26 mouse cellular contexts compared by ENCODE assay signal in the genomic region with DNA sequence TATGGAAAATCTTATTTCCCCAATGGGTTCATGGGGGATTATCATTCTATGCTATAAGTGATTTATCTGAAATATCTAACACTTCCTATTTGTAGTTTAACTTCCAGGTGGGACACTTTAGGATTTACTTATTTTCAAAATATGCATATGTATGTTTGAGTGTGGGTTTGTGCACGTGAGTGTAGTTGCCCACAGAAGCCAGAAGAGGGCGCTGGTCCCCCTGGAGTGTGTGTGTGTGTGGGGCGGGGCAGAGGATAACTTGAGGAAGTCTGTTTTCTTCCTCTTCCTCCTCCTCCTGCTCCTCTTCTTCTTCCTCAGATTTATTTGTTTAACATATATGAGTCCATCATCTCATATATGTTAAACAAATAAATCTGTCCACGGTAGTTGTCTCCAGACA. TPM values are rescaled to one million over a fixed set of nuclear protein-coding genes. Genes with fewer than 3 reads are reported as not detected.
DNase-seq lines count a peak whose midpoint lies in the region; ATAC-seq and TF ChIP-seq lines count a peak whose summit lies in the region.
"Had no signal": no experiment of that assay in that cellular context is flagged by ENCODE, and none has a peak within 500 bp of the region (broad histone marks: within the 10 kb centered on the region; RNA-seq: fewer than 3 reads in every experiment).

No protein-coding gene starts in this region.

- H3K36me3 ChIP-seq in kidney, postnatal 0 days (ENCODE audit: insufficient read depth, low read length) = no peaks in the 10 kb centered on the region
- H3K36me3 ChIP-seq in kidney, embryonic 15.5 days = no peaks in the 10 kb centered on the region
- H3K36me3 ChIP-seq in CH12.LX (replicated peaks in 1 of 2; ENCODE audit: control insufficient read depth in 1 of 2, insufficient read depth in 1 of 2, low read length in 1 of 2) = no peaks in the 10 kb centered on the region
- H3K36me3 ChIP-seq: hindbrain, embryonic 13.5 days; limb, embryonic 10.5 days; neural tube, embryonic 12.5 days; stomach, embryonic 15.5 days had no signal

- ATAC-seq in CD4-positive, CD25-positive, alpha-beta regulatory T cell, adult 4 months = no peak
- no peak for ATAC-seq in kidney, postnatal 0 days (replicated peaks; ENCODE audit: low FRiP score, low read depth)
- ATAC-seq in kidney, embryonic 15.5 days (replicated peaks; ENCODE audit: low FRiP score) = no peak
- ATAC-seq: forebrain, postnatal 0 days had no signal

- peak; percentile 25; the same call in 1 of the 2 replicates for TF ChIP-seq CTCF in kidney, postnatal 0 days (IDR thresholded peaks at IDR 0.05; ENCODE audit: low read depth)
- peak; percentile 21 to 42; a peak in 2 of 4 replicates for TF ChIP-seq CTCF in CH12.LX (conservative IDR thresholded peaks at IDR 0.05 in 1 of 2, IDR thresholded peaks at IDR 0.05 in 1 of 2; ENCODE audit: low read depth in 2 of 2, low read length in 2 of 2)
- peak; percentile 27; the same call in 1 of the 2 replicates for TF ChIP-seq CTCF in bone marrow, adult 2 months (IDR thresholded peaks at IDR 0.05; ENCODE audit: control insufficient read depth, insufficient read depth, low read length)

- H3K4me1 ChIP-seq in kidney, postnatal 0 days (replicated peaks; ENCODE audit: insufficient read depth, low read length) = no peaks in the 10 kb centered on the region
- no peaks in the 10 kb centered on the region for H3K4me1 ChIP-seq in kidney, embryonic 15.5 days
- peaks cover 9 to 27% of the 10 kb centered on the region in 2 experiments for H3K4me1 ChIP-seq in CH12.LX (ENCODE audit: control insufficient read depth in 1 of 2, insufficient read depth in 2 of 2)
- H3K4me1 ChIP-seq in bone marrow, adult 2 months (ENCODE audit: control insufficient read depth, insufficient read depth, low read length) = peaks cover 2% of the 10 kb centered on the region
- H3K4me1 ChIP-seq: limb, embryonic 10.5 days; neural tube, embryonic 12.5 days; stomach, embryonic 15.5 days had no signal

- H3K27me3 ChIP-seq in kidney, postnatal 0 days (ENCODE audit: insufficient read depth, low read length) = no peaks in the 10 kb centered on the region
- H3K27me3 ChIP-seq in kidney, embryonic 15.5 days = no peaks in the 10 kb centered on the region
- peaks cover 5% of the 10 kb centered on the region for H3K27me3 ChIP-seq in CH12.LX (replicated peaks)
- H3K27me3 ChIP-seq: hindbrain, embryonic 13.5 days; neural tube, embryonic 12.5 days; stomach, embryonic 15.5 days had no signal

- TF ChIP-seq EP300 in CH12.LX (IDR thresholded peaks at IDR 0.05; ENCODE audit: low read length) = no peak

- H3K4me3 ChIP-seq in kidney, postnatal 0 days (replicated peaks; ENCODE audit: low read depth, low read length) = no peak overlapping the region
- H3K4me3 ChIP-seq in kidney, embryonic 15.5 days (replicated peaks) = no peak overlapping the region
- H3K4me3 ChIP-seq in CH12.LX (replicated peaks in 1 of 3; ENCODE audit: low read depth in 2 of 3, low read length in 2 of 3, poor library complexity in 1 of 3) = no peak overlapping the region
- no peak overlapping the region for H3K4me3 ChIP-seq in bone marrow, adult 2 months (replicated peaks; ENCODE audit: control insufficient read depth, low read depth, low read length)
- H3K4me3 ChIP-seq: hindbrain, embryonic 13.5 days; limb, embryonic 10.5 days; neural tube, embryonic 12.5 days; stomach, embryonic 15.5 days had no signal

- dilution Hi-C loops in CH12.LX (cut with MboI; ENCODE audit: extremely low pct_ligation_motif_present, extremely low pct_unique_long_range_greater_than_20kb, low sequenced_read_pairs) = no loop called here

- no peak for TF ChIP-seq POLR2A in CH12.LX (IDR thresholded peaks at IDR 0.05; ENCODE audit: low read depth, low read length)
- TF ChIP-seq POLR2A in bone marrow, adult 2 months (IDR thresholded peaks at IDR 0.05; ENCODE audit: borderline replicate concordance, control insufficient read depth, low read depth, low read length) = no peak

- peak; percentile 33 for DNase-seq in CD4-positive, CD25-positive, alpha-beta regulatory T cell, adult 2 months (ENCODE audit: low read depth, low spot score)
- DNase-seq in kidney, postnatal 0 days (ENCODE audit: low spot score) = no peak
- no peak for DNase-seq in CH12.LX (ENCODE audit: extremely low read depth)
- DNase-seq in urinary bladder, postnatal 25 days (ENCODE audit: low spot score) = no peak
- no peak for DNase-seq in cerebellum, adult 11-12 months
- DNase-seq: adrenal gland, postnatal 25 days; cerebellum, postnatal 10 days; forebrain, postnatal 0 days; gastrocnemius, postnatal 10 days; heart, postnatal 14 days; kidney, adult 18-20 months; layer of hippocampus, postnatal 36 days; spleen, adult 18-20 months; thymus, postnatal 14 days had no signal

- H3K79me2 ChIP-seq in CH12.LX (replicated peaks; ENCODE audit: control insufficient read depth, extremely low read depth, insufficient read depth, poor library complexity, severe bottlenecking) = no peaks in the 10 kb centered on the region

- no peak; the same call in 1 of the 2 replicates for TF ChIP-seq RAD21 in CH12.LX (IDR thresholded peaks at IDR 0.05; ENCODE audit: low read depth, low read length)

- in situ Hi-C loops in CH12.LX (cut with MboI; ENCODE audit: low pct_ligation_motif_present, low pct_unique_long_range_greater_than_20kb, low sequenced_read_pairs) = loop anchor here (5.0 kb wide), 1 partner anchor 36 kb away; no protein-coding TSS in a partner anchor

- H3K4me2 ChIP-seq in kidney, postnatal 0 days (ENCODE audit: low read length) = no peak overlapping the region
- no peak overlapping the region for H3K4me2 ChIP-seq in kidney, embryonic 15.5 days
- no peak overlapping the region for H3K4me2 ChIP-seq in CH12.LX (ENCODE audit: insufficient read depth, low read depth, poor library complexity, severe bottlenecking)
- H3K4me2 ChIP-seq: heart, embryonic 11.5 days; hindbrain, embryonic 13.5 days; neural tube, embryonic 12.5 days; stomach, embryonic 15.5 days had no signal

- no peak overlapping the region for H3K27ac ChIP-seq in kidney, postnatal 0 days
- H3K27ac ChIP-seq in kidney, embryonic 15.5 days = no peak overlapping the region
- no peak overlapping the region for H3K27ac ChIP-seq in CH12.LX (ENCODE audit: insufficient read depth, low read depth)
- H3K27ac ChIP-seq in bone marrow, adult 2 months (ENCODE audit: control insufficient read depth, insufficient read depth, low read depth, low read length, poor library complexity) = no peak overlapping the region
- H3K27ac ChIP-seq: hindbrain, embryonic 13.5 days; limb, embryonic 10.5 days; neural tube, embryonic 12.5 days; stomach, embryonic 15.5 days had no signal

- H3K9ac ChIP-seq in kidney, postnatal 0 days (ENCODE audit: low read depth, low read length) = no peak overlapping the region
- no peak overlapping the region for H3K9ac ChIP-seq in kidney, embryonic 15.5 days
- no peak overlapping the region for H3K9ac ChIP-seq in CH12.LX (ENCODE audit: insufficient read depth, low read depth)
- H3K9ac ChIP-seq: forebrain, postnatal 0 days; hindbrain, embryonic 13.5 days; neural tube, embryonic 12.5 days; stomach, embryonic 15.5 days had no signal

- no peaks in the 10 kb centered on the region for H3K9me3 ChIP-seq in kidney, postnatal 0 days (replicated peaks; ENCODE audit: low read length)
- H3K9me3 ChIP-seq in kidney, embryonic 15.5 days (replicated peaks) = no peaks in the 10 kb centered on the region
- H3K9me3 ChIP-seq in CH12.LX (replicated peaks; ENCODE audit: low read length) = peaks cover 5% of the 10 kb centered on the region
- H3K9me3 ChIP-seq: hindbrain, embryonic 13.5 days; limb, embryonic 10.5 days; neural tube, embryonic 12.5 days; stomach, embryonic 15.5 days had no signal

- WGBS in kidney, postnatal 0 days = 82% methylated on average over 4 of the region's 4 CpGs
- 72% methylated on average over 4 of the region's 4 CpGs for WGBS in kidney, embryonic 15.5 days
- 75% methylated on average over 4 of the region's 4 CpGs for WGBS in bone marrow, adult 2 months

TF ChIP-seq in CH12.LX, 34 proteins besides CTCF, POLR2A, EP300 and RAD21 (continues in another document):
- TF ChIP-seq NRF1 (IDR thresholded peaks at IDR 0.05; ENCODE audit: low read depth, low read length) (no peak), TCF12 (IDR thresholded peaks at IDR 0.05; ENCODE audit: low read depth, low read length) (no peak), ELF1 (IDR thresholded peaks at IDR 0.05; ENCODE audit: low read depth, low read length) (no peak), SMC3 (IDR thresholded peaks at IDR 0.05; ENCODE audit: low read depth, low read length) (peak; percentile 13; the same call in 1 of the 2 replicates), MXI1 (IDR thresholded peaks at IDR 0.05; ENCODE audit: low read depth, low read length) (no peak), JUND (conservative IDR thresholded peaks at IDR 0.05; ENCODE audit: low read depth, low read length) (no peak)

RNA-seq across cellular contexts. Expression of a gene that starts 12.3 kb away (rescaled TPM):
- 1 to 10 TPM; 1.4 to 2.1 TPM for polyA plus RNA-seq in CD4-positive, CD25-positive, alpha-beta regulatory T cell, adult 4 months (2017; shearing (Covaris generic))
- polyA plus RNA-seq in kidney, postnatal 0 days (2015; fragmentation: Nextera tagmentation; extraction: Ambion mirVana) = 0.29 and 0.33 TPM in 2 replicates
- polyA plus RNA-seq in kidney, embryonic 15.5 days (2015; fragmentation: Nextera tagmentation; extraction: Ambion mirVana) = 0.45 and 0.49 TPM in 2 replicates
- 15.4 and 22.0 TPM in 2 replicates for total RNA-seq in CH12.LX (2012; rRNA removed)
- 22.9 TPM in 2 replicates for total RNA-seq in CH12.LX (2014; rRNA removed)
- polyA plus RNA-seq in CH12.LX (2012; ENCODE audit: insufficient read length, low read depth) = 24.4 and 29.3 TPM in 2 replicates
- 0.95 TPM in 1 of 2 replicates, not detected in the other for polyA plus RNA-seq in bone marrow, adult 2 months (2011; ENCODE audit: insufficient read depth, insufficient read length, low replicate concordance, missing spikeins)

RNA-seq across cellular contexts. Expression of a gene that starts 25.4 kb away (rescaled TPM):
- 100 to 1,000 TPM; 179 to 201 TPM for polyA plus RNA-seq in CD4-positive, CD25-positive, alpha-beta regulatory T cell, adult 4 months (2017; shearing (Covaris generic))
- polyA plus RNA-seq in kidney, postnatal 0 days (2015; fragmentation: Nextera tagmentation; extraction: Ambion mirVana) = 154 and 196 TPM in 2 replicates
- 243 and 249 TPM in 2 replicates for polyA plus RNA-seq in kidney, embryonic 15.5 days (2015; fragmentation: Nextera tagmentation; extraction: Ambion mirVana)
- total RNA-seq in CH12.LX (2012; rRNA removed) = 246 and 257 TPM in 2 replicates
- 149 and 184 TPM in 2 replicates for total RNA-seq in CH12.LX (2014; rRNA removed)
- polyA plus RNA-seq in CH12.LX (2012; ENCODE audit: insufficient read length, low read depth) = 464 and 617 TPM in 2 replicates
- polyA plus RNA-seq in bone marrow, adult 2 months (2011; ENCODE audit: insufficient read depth, insufficient read length, low replicate concordance, missing spikeins) = 196 and 201 TPM in 2 replicates

RNA-seq across cellular contexts. Expression of a gene that starts 28.8 kb away (rescaled TPM):
- polyA plus RNA-seq in CD4-positive, CD25-positive, alpha-beta regulatory T cell, adult 4 months (2017; shearing (Covaris generic)) = not detected
- not detected in 2 replicates for polyA plus RNA-seq in kidney, postnatal 0 days (2015; fragmentation: Nextera tagmentation; extraction: Ambion mirVana)
- not detected in 2 replicates for polyA plus RNA-seq in kidney, embryonic 15.5 days (2015; fragmentation: Nextera tagmentation; extraction: Ambion mirVana)
- not detected in 2 replicates for total RNA-seq in CH12.LX (2012; rRNA removed)
- not detected in 2 replicates for total RNA-seq in CH12.LX (2014; rRNA removed)
- polyA plus RNA-seq in CH12.LX (2012; ENCODE audit: insufficient read length, low read depth) = not detected in 2 replicates
- polyA plus RNA-seq in bone marrow, adult 2 months (2011; ENCODE audit: insufficient read depth, insufficient read length, low replicate concordance, missing spikeins) = not detected in 2 replicates
- total RNA-seq: adrenal gland, postnatal 25 days; ES-E14; forebrain, postnatal 0 days; gastrocnemius, postnatal 10 days; heart, postnatal 14 days; layer of hippocampus, postnatal 36 days; monocyte, adult 5-6 weeks had no signal
- polyA plus RNA-seq: heart, embryonic 11.5 days; large intestine, adult 2 months; liver, embryonic 16.5 days; stomach, embryonic 15.5 days had no signal
